Mouse (Mus musculus) ZHBTc4 (cell line): ENCODE results near the gene Hsd17b14.
A peak's percentile ranks its signal among the peaks of the same experiment; 100 is the strongest.
"Not testable (repeated sequence)": the region's sequence is repeated elsewhere in the genome, so short reads cannot be mapped to it uniquely, and the experiment has no call there.

Experiments
- DNase-seq: peaks from one replicate; pipeline ENCODE4 v3.0.0-alpha.2; 2011; ENCODE audit warnings: low read depth, low spot score

Hsd17b14 gene

DNA sequence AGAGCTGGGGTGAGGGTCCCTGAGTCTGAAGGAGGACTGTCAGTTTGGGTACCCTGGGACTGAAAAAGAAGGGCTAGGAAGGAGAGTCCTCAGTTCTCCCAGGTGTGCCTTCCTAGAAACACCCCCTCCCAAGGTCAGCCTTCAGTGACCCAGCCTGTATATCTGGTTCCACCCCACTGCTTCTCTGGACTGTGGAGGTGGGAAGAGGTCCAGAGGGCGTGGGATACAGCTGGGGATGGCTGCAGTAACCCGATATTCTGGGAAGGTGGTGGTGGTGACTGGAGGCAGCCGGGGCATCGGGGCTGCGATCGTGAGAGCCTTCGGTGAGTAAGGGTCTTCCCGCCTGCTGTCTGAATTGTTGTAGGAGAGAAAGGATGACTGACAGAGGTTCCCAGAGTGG lies at the start of gene Hsd17b14:
Gene Hsd17b14, plus strand, starts transcription at position 150 of the 400 bp plus-strand sequence.
- no peak for DNase-seq

DNA sequence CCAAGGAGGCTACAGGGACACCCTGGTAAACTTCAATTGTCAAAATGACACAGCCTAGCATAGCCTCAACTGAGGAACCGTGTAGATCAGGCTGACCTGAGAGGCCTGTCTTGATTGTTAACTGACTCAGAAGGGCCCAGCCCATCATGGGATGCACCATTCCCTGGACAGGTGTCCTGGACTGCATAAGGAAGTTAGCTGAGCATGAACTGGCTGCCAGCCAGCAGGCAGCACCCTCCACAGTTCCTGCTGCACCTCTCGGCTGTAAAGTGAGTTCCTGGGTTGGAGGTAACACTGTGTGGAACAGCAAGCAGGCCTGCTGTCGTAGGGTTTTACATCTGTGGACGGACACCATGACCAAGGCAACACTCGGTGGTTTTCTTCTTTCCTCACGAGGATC lies 47.1 kb upstream of the Hsd17b14 start:
- DNase-seq, result no peak

DNA sequence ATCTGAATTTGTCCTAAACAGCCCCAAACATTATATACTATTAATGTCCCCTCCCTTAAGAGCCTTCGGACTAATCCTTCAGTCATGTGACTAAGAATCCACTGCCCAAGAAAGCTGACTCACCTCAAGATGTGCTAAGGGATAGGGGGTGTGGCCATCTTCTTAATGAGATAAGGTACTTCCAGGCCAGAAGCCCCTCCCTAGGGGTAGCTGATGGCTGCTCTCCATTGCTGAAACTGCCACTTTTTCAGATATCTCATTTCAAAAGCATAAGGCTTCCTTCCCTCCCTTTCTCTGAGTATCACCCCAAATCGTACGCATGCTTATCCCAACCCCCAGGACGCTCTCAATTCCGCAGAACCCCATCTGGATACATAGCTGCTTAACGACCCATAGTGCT lies 46.1 kb upstream of the Hsd17b14 start:
- DNase-seq, result no peak

DNA sequence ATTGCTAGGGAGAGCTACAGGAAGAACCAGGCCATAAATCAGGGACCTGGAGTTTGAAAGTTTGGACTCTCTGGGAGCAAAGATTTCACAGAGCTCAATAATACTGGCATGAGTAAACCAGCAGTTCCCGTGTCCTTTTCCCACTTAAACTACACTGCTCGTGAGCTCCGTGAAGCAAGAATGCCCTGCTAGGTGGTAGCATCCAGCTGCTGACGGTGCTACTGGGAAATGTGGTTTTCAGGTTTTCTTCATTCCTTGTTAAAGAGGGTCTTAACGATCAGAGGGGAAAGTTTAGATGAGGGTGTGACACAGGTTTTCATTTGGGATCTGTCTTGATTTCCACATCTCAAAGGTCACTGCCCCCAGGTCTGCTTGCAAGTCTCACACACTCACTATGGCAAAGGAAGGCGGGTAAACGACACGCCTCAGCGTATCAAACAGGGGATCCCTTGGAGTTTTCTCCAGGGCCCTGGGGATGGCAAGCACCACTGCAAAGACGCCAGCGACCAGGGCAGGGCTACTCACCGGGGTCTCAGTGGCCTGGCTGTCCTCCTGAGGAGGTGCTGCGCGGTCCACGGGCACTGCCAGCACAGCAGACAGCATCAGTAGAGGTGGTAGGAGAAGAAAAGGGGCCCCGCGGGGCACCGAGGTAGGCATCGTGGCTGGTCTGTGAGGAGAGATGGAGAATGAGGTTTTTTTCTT lies 45.4 kb upstream of the Hsd17b14 start:
- DNase-seq, result no peak

DNA sequence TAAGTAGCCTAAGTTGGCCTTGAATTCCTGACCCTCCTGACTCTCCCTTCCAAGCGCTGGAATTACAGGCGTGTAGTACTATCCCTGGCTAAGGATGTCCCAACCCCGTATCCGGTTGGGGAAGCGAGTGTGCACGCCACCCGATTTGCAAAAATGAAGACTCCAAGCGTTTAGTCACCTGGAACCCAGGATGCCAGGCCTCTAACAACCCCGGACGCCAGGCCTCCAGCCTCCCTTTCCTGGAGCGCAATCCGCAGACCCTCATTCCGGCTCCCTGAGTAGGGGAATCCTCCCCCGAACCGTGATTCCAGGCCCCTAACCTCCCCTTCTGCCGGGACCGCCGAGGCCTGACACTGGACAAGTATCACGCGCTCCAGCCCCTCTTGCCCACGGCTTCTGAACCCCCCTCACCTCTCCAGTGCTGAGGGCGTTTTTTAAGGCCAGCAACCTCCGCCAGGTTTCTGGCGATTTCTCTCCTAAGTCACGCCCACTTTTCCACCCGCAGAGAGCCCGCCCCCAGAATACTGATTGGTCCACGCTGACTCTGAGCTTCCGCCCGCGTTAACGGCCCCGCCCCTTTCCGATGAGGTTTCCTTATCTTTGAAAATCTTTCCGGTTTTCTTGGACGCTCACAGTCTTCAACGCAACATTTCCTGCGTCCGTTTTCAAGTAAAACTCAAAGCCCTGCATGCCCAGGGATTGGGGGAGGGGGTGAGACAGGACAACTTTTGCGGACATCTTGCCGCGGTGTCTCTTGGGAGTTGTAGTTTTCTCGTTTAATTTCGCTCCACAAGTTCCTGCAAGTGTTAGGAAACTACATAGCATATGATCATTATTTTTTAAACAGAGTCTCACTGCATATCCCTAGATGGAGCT lies 44.5 kb upstream of the Hsd17b14 start, which contains the start of gene Nucb1:
Gene Nucb1, minus strand, starts transcription at position 495 of the 876 bp plus-strand sequence.
- DNase-seq, result peak; percentile 96

DNA sequence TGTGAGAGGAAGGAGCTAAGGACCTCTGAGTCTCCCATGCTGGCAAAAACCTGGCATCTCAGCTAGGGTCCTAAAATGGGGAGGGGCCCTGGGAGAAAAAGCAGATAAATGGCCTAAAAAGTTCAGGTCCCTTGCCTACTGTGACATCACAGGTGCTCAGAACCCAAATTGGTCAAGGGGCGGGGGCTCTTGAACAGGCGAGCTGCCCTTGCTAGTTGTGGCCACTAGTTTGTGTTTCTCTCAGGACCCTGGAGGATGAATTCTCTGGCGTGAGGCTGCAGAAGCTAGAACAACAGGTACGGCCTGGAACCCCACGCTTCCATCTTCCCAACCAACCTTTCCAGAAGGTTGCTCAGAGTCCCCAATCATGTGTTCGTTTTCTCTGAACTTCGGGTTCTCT lies 40.3 kb upstream of the Hsd17b14 start:
- peak; percentile 78 for DNase-seq

DNA sequence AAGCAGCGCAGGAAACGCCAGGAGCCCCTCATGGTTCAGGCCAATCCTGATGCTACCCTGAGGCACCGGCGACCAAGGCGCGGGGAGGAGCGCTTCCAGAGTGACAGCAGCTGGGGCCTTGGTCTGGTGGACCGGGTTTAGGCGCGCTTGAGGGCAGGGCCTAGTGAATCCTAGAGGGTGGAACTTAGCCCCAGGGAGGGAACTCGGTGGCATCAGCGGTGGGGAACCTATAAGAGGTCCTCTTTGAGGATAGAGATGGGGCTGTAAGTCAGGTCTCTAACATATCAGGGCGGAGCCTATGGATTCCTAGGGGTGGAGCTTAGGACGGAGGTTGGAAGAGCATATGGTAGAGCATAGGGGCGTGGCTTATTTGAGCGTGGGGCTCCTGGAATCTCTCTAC lies 39.3 kb upstream of the Hsd17b14 start:
- DNase-seq, result peak; percentile 93

DNA sequence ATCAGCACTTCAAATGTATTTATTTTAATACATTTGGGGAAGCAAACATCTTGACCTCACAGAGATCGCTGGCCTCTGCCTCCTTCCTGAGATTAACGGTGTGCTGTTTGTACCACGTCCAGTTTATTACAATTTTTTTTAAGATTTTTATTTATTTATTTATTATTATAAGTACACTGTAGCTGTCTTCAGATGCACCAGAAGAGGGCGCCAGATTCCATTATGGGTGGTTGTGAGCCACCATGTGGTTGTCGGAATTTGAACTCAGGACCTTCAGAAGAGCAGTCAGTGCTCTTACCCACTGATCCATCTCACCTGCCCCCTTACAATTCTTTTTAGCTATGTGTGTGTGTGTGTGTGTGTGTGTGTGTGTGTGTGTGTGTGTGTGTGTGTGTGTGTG lies 37.8 kb upstream of the Hsd17b14 start:
- DNase-seq, result not testable (repeated sequence)

DNA sequence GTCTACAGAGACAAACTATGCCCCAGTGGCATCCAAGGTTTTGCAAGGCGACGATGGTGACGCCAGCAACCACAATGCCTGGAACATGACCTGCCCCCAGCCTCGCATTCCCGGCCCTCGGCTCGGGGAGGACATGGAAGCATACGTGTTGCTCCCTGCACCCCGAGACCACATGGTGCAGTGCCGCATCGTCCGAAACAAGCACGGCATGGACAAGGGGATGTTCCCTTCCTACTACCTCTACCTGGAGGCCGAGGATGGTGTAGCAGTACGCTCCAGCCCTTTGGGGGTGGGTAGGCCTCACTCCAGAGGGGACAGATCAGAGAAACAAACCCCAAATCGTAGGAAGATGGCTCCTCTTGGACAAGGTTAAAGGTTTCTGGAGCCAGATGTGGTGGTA lies 36.1 kb upstream of the Hsd17b14 start:
- peak; percentile 35 for DNase-seq

DNA sequence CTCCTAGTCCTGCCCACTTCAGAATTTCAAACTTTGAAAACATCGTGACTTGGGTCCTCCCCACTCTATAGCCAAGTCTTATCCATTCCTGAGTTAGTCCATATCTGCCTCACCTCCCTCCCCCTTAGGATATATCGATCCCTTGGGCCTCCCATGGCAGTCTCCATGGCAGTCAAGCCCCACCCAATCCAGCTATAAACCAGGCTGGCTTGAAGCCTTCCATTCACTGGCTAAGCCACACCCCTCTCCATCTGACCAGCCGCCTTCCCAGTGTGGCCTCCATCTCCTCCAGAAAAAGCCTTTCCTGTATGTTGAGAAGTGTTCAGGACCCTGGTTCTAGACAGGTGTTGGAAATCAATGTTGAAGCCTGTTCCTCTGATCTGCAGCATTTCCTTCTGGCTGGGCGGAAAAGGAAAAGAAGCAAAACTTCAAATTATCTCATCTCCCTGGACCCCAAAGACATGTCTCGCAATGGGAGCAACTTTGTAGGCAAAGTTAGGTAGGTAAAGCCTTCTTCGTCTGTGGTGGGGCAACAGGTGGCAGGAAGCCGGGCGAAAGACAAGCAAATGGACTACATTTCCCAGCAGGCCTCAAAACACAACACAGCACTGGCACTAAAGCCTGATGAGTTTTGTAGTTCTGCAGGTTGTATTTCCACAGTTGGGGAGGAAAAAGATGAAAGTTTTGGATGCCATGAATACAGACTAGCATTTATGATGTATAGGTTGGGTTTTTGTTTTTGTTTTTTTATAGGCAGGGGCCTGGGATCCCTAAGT lies 35.2 kb upstream of the Hsd17b14 start:
- no peak for DNase-seq

DNA sequence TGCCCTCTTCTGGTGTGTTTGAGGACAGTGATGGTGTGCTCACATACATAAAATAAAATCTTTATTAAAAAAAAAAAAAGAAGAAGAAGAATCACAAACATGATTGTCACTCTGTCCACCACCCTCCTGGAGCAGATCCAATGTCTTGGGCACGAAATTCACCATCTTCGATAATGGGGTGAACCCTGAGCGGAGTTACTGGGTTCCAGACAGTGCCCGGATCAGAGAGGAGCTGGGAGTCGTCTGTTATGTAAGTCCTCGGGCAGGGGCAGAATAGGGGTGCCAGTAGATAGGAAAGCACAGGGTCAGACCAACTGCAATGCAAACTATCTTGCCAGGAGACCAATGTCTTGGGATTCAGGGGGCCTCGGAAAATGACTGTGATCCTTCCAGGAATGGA lies 34.1 kb upstream of the Hsd17b14 start:
- no peak for DNase-seq

DNA sequence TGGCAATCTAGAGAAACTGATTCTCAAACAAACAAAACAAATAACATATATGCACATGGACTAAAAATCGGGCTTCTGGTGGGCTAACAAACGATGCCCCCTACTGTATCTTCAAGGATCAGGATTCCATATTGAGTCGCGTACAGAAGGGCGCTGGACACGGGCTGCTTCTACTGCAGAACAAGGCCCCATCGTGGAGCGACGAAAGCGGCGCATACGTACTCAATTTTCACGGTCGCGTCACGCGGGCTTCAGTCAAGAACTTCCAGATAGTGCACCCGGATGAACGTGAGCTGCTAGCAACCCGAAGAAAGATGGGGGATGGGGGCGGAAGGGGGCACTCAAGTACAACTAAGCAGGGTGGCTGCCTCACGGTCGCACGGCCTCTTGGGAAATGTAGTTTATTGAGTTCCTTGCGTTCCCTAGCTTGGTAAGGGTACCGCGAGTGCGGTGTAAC lies 32.9 kb upstream of the Hsd17b14 start:
- DNase-seq, result peak; percentile 85

DNA sequence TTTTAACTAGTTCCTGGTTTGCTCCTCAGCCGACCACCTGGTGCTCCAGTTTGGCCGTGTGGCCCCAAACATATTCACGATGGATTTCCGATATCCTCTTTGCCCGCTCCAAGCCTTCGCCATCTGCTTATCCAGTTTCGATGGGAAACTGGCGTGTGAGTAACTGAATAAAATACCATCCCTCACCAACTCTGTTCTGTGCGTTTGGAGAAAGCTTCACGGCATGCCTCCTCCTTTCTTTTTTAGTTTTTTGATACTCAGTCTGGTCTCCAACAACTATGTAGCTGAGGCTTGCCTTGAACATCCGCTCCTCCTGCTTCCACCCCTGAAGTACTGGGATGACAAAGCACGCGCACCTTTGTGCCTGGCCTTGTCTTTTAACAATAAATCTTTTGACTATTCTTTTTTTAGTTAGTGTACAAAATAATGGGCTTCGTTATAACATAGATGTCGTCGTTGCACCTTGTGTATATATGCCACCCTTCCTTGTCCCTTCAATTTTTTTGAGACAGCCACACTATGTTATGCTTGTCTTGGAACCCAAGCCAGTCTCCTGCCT lies 32.4 kb upstream of the Hsd17b14 start:
- DNase-seq, result no peak

DNA sequence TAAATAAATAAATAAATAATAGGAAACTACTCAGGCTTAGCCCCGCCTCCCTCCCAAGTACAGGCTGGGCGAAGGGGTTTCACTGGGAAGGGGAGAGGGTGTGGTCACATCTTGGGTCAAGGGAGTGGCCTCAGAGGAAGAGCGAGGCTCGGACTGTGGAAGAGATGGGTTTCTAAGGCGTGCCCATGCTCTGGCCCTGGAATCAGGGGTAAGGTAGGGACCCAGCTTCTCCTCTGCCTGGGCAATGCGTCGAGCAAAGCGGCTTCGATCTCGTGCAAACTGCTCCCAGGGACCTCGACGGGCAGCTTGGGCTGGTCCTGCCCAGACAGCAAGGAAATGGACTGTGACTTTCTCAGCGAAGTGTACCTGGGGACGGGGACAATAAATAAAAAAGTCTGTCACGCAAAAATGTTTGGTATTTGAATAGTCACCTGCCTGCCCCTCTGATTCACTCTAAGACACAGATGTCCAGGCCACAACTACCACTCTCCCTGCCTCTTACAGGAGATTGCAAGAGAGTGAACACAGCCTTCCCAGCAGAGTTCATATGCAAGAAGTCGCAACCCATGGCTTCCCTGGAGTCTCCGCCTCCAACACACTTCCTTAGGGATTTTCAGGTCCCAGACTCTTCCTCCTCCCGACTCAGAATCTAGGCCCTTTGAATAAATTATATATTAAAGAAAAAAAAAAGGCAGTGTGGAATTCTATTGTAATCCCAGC lies 31.6 kb upstream of the Hsd17b14 start:
- DNase-seq, result peak; percentile 74

DNA sequence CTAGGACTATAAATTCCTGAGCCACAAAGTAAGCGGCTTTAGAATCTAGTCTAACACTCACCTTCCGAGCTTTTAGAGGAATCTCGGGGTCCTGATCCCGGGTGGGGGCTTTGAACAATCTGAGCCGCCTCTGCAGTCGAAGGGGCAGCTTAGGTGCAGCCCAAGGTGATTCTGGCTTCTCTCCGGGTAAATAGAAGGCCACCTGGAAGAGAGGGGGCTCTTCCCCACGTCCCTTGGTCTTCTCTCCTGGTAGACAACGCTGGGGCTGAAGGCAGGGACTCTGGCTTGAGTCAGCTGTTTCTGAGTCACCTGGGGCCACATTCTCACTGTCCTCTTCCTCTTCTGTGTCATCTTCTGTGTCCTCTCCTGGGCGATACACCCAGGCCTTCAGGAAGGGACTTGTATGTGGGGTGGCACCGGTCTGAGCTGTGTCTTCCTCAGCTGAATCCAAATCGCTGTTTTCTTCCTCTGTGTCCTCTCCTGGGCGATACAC lies 31.0 kb upstream of the Hsd17b14 start:
- DNase-seq, result no peak

DNA sequence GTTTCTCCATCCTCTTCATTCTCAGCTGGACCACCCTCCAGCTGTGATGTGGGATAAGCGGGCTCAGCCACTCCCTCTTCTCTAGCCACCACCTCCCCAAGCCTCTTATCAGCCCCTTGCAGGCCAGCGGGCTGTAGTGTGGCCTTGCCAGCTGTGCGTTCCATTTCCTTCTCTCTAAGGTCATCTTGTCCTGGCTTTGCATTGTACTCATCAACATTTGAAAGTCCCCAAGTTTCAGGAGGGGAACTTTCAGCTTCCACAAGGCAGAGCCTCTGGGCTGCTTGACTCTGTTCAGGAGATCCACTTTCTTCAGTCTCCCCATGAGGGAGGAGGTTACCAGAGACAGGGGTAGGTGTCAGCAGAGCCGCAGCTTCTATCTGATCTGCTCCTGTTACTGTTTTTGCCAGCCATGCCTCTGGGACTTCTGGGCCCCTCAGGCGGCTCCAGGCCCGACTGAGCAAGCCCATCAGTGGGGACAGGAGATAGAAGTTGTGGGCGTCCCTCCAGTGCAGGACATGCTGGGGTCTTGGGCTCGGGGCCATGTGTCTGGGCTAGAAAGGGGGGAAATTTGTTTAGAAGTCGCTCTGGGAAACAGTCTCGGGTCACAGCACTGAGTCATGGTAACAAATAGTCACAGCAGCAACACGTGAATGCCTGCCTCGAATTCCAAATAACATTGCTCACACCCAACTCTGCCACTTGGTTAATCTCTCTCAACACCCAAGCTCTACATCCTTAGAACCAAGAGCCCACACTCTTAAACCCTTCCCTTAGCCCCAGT lies 29.7 kb upstream of the Hsd17b14 start:
- peak; percentile 64 for DNase-seq

DNA sequence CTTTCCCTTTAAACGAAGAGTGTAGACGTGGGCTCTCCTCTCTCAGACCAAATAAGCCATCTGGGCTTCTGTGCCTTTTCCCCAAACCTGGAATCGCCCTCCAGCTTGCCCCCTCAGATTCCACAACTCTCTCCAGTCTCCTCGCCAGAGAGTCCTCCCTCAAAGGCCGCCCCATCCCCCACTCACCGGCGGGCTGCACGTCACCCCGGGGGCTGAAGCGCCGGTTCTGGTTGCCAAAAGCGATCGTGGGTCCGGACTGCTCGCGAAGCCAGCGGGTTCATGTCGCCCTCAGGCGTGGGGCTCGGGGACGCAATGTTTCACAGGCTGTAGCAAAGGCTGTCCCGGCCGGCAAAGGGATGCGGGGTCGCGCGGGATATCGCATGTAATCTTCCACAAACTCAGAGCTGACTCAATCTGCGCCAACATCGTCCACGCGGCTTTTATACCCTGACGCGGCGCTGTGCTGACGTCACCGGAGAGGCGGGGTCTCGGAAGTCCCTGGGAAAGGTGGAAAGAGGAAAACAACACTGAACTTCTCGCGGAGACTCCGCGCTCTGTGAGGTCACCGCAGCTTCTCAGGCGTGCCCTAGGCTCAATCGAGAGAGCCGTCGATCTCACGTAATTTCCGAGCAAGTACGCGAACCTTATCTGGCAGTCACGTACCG lies 28.8 kb upstream of the Hsd17b14 start, which contains the start of the genes Ppp1r15a and Plekha4:
Gene Ppp1r15a, minus strand, starts transcription at position 460 of the 665 bp plus-strand sequence.
Gene Plekha4, plus strand, starts transcription at position 522 of the 665 bp plus-strand sequence.
- DNase-seq, result peak; percentile 98

DNA sequence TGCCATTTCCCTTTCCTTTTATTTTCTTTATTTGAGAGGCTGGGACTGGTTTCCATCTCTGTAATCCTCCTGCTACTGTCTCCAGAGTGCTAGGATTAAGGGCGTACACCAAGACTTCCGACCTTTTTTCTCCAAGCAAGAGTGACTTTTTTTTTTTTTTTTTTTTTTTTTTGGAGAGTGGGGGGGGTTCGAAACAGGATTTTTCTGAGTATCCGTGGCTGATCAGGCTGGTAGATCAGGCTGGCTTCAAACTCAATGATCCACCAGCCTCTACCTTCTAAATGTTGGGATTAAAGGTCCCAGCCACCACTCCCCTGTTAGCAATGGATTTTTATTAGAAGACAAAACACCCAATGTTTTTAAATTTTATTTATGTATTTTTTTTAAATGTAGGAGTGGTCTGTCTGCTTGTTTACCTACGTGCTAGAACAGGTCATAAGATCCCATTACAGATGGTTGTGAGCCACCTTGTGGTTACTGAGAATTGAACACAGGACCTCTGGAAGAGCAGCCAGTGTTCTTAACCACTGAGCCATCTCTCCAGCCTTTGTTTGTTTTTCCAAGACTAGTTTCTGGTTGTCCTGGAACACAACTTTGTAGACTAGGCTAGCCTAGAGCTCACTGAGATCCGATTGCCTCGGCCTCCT lies 28.1 kb upstream of the Hsd17b14 start:
- DNase-seq, result peak; percentile 67

DNA sequence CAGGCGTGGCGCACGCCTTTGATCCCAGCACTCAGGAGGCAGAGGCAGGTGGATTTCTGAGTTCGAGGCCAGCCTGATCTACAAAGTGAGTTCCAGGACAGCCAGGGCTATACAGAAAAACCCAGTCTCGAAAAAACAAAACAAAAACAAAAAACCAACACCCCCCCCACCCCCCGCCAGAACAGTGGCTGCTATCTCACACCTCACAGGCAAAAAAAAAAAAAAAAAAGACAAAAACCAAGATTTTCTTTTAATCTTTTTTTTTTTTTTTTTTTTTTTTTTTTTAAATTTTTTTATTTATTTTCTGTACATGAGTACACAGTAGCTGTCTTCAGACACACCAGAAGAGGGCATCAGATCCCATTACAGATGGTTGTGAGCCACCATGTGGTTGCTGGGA lies 27.5 kb upstream of the Hsd17b14 start:
- not testable (repeated sequence) for DNase-seq
